Mouse (Mus musculus) E14TG2a.4 (cell line): Measurements from ENCODE around the gene Gadd45gip1.

Experiments used
- CTCF ChIP-seq: conservative IDR thresholded peaks from 2 replicates; pipeline ENCODE4 v1.5.1; 2014; ENCODE audit warnings: low read length
- NANOG ChIP-seq: IDR thresholded peaks from 2 replicates; pipeline ENCODE4 v1.6.1; 2014; ENCODE audit warnings: borderline replicate concordance, low read length, mixed read lengths
- POU5F1 ChIP-seq: IDR thresholded peaks from 2 replicates; pipeline ENCODE4 v1.6.1; 2014; ENCODE audit warnings: low read length, borderline replicate concordance

DNA sequence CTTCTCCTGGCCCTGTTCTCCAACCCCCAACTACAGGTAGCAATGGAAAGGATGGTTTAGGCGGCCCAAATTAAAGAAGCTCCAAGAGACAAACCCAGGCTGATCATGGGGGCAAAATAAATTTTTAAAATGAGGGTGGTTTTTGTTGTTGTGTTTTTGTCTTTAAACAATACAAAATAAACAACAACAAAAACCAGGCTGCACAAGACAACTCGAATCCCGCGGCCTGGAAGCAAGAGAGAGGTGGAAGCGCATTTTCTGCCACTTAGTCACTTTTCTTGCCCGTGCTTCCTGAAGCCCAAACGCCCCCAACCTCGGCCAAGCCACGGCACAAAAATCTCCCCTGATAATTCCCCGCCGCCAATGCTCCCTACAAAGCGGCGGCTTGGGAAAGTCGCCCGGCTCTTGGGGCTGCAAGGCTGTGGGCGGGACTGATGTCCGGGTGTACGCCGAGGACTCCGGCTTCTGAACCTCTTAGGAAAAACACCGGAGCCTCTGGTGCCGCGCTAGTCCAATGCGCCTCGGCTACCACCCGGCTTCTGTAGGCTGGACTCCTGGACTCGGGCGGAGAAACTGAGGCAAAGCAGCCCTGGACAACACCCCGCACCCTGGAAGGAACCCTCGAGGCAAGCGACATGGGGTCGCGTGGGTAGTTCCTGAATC, 47.3 kb upstream of the Gadd45gip1 start:
- TF ChIP-seq CTCF = no peak
- no peak for TF ChIP-seq NANOG
- no peak for TF ChIP-seq POU5F1
